8 mouse cellular contexts compared by ENCODE assay signal in genomic region chr3:95676745-95677419, GRCm38 (mm10). TPM values are rescaled to one million over a fixed set of nuclear protein-coding genes. Genes with fewer than 3 reads are reported as not detected.
DNase-seq lines count a peak whose midpoint lies in the region; ATAC-seq and TF ChIP-seq lines count a peak whose summit lies in the region.

No protein-coding gene starts in this region.

- ATAC-seq in liver, postnatal 0 days: peak; percentile 7; the same call in 1 of the 2 replicates

- no peak for TF ChIP-seq POLR2A in brain, embryonic 14.5 days (IDR thresholded peaks at IDR 0.05; ENCODE audit: borderline replicate concordance, extremely low read depth, insufficient read depth, insufficient read length, poor library complexity, severe bottlenecking)

- peaks cover 46% of the 10 kb centered on the region for H3K4me1 ChIP-seq in liver, postnatal 0 days (ENCODE audit: insufficient read depth)

- H3K27me3 ChIP-seq in liver, postnatal 0 days (ENCODE audit: insufficient read depth, low read length): no peaks in the 10 kb centered on the region

- no peak overlapping the region for H3K4me2 ChIP-seq in liver, postnatal 0 days (ENCODE audit: low read depth, low read length)

- H3K9ac ChIP-seq in liver, postnatal 0 days (replicated peaks): no peak overlapping the region

- 52% methylated on average over 15 of the region's 15 CpGs for WGBS in liver, postnatal 0 days (ENCODE audit: insufficient replicate concordance)

- peak; percentile 71 for TF ChIP-seq CTCF in brain, embryonic 14.5 days (IDR thresholded peaks at IDR 0.05; ENCODE audit: borderline replicate concordance, extremely low read depth, insufficient read depth, insufficient read length)
- TF ChIP-seq CTCF in liver, postnatal 0 days (IDR thresholded peaks at IDR 0.05; ENCODE audit: low read depth): peak; percentile 98

- 0 out of 2 replicates have a peak, but pooled peaks cover 3% of the 10 kb centered on the region for H3K36me3 ChIP-seq in liver, postnatal 0 days (replicated peaks; ENCODE audit: insufficient read depth, low read length)

- H3K27ac ChIP-seq in liver, postnatal 0 days (ENCODE audit: low read depth): no peak overlapping the region; the same call in 1 of the 2 replicates

- DNase-seq in layer of hippocampus, adult 11-12 months (ENCODE audit: low spot score): peak; percentile 73
- no peak for DNase-seq in layer of hippocampus, adult 9-10 months (ENCODE audit: low spot score)
- DNase-seq in brain, embryonic 14.5 days (ENCODE audit: low read depth): no peak
- peak; percentile 78 for DNase-seq in gastrocnemius, adult 8-10 months (ENCODE audit: low spot score in 2 of 2)
- peak; percentile 90 for DNase-seq in kidney, adult 9 months
- DNase-seq in liver, postnatal 0 days: peak; percentile 87
- DNase-seq in ovary, postnatal 36 days (ENCODE audit: low spot score): peak; percentile 65
- peak; percentile 72 for DNase-seq in urinary bladder, adult 2 months (ENCODE audit: low spot score)

- H3K9me3 ChIP-seq in liver, postnatal 0 days (ENCODE audit: low read length): no peaks in the 10 kb centered on the region

- TF ChIP-seq EP300 in liver, postnatal 0 days (IDR thresholded peaks at IDR 0.05; ENCODE audit: low read depth): no peak

- H3K4me3 ChIP-seq in liver, postnatal 0 days (ENCODE audit: low read depth, low read length): no peak overlapping the region

RNA-seq across cellular contexts. Expression of gene Adamtsl4, which starts 10.8 kb away (rescaled TPM):
- 0.20 and 0.41 TPM in 2 replicates for polyA plus RNA-seq in brain, embryonic 14.5 days (2012; rRNA removed)
- total RNA-seq in gastrocnemius, adult 8-10 months (2022): 10 to 100 TPM; 13.8 to 23.4 (median 18.2) TPM
- polyA plus RNA-seq in liver, postnatal 0 days (2015; fragmentation: Nextera tagmentation; extraction: Ambion mirVana): 2.5 and 2.6 TPM in 2 replicates
- 52.4 and 58.8 TPM in 2 replicates for polyA plus RNA-seq in urinary bladder, adult 2 months (2012; rRNA removed)

RNA-seq across cellular contexts. Expression of gene Mcl1, which starts 18.3 kb away (rescaled TPM):
- 72.3 and 74.3 TPM in 2 replicates for polyA plus RNA-seq in brain, embryonic 14.5 days (2012; rRNA removed)
- 100 to 1,000 TPM in 3 of 4 experiments, 10 to 100 TPM in 1; 95.7 to 113 (median 106) TPM for total RNA-seq in gastrocnemius, adult 8-10 months (2022)
- 36.2 and 38.2 TPM in 2 replicates for polyA plus RNA-seq in liver, postnatal 0 days (2015; fragmentation: Nextera tagmentation; extraction: Ambion mirVana)
- polyA plus RNA-seq in urinary bladder, adult 2 months (2012; rRNA removed): 90.3 and 106 TPM in 2 replicates

RNA-seq across cellular contexts. Expression of gene Ensa, which starts 52.1 kb away (rescaled TPM):
- polyA plus RNA-seq in brain, embryonic 14.5 days (2012; rRNA removed): 32.2 and 51.6 TPM in 2 replicates
- 100 to 1,000 TPM; 104 to 118 (median 108) TPM for total RNA-seq in gastrocnemius, adult 8-10 months (2022)
- 20.1 and 23.9 TPM in 2 replicates for polyA plus RNA-seq in liver, postnatal 0 days (2015; fragmentation: Nextera tagmentation; extraction: Ambion mirVana)
- polyA plus RNA-seq in urinary bladder, adult 2 months (2012; rRNA removed): 31.6 and 45.7 TPM in 2 replicates

Comparison
In these comparisons a context has a peak if more than half of its experiments do, and no peak if none do; other contexts are left out.
1. DNase-seq: peak in layer of hippocampus, adult 11-12 months (single experiment), gastrocnemius, adult 8-10 months (2 of 2), kidney, adult 9 months (single experiment), liver, postnatal 0 days (single experiment), ovary, postnatal 36 days (single experiment) and urinary bladder, adult 2 months (single experiment); none in layer of hippocampus, adult 9-10 months (single experiment) and brain, embryonic 14.5 days (single experiment).
2. RNA of gene Adamtsl4, which starts 10.8 kb away (polyA plus RNA-seq): 52.4 to 58.8 TPM in urinary bladder, adult 2 months; 2.5 to 2.6 TPM in liver, postnatal 0 days and 0.20 to 0.41 TPM in brain, embryonic 14.5 days; every median in the first group is over 10 times any median in the second.